Mouse (Mus musculus) Muller cell, postnatal 12 days (primary cell): ENCODE measurements at regions not wholly inside any gene's neighbourhood (a gene's known extent, or its start where the extent isn't known, plus 50 kb on each side); places are given as distances from the start of the nearest gene placed in this dataset.

Source experiments
- DNase-seq: peaks from one replicate; pipeline ENCODE4 v3.0.0-alpha.2; 2015; ENCODE audit errors: inconsistent ontology term

DNA sequence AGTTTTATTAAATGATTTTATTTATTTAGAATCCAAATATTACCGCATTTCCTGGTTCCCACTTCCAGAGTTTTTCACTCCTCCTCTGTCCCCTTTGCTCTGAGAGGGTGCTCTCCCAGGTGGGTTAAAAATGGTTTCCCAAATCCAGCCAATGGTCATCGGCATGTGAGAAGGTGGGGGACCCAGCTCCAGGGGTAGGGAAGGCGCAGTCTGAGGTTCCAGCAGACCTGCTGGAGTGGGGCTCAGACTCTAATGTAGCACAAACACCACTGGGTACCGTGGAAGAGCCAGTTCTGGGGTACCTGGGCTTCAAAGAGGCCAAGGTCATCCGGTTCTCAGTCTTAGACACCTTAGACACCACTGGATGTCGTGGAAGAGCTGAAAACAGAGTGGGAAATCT is 875.6 kb downstream of the Fscb start:
- DNase-seq = no peak

- DNase-seq = no peak
These were observed 919.8 kb downstream of the Fscb start for GRCm38 (mm10) chr12:63554672-63555071.

- peak; percentile 2 for DNase-seq
These were observed 921.7 kb downstream of the Fscb start for GRCm38 (mm10) chr12:63552831-63553230.

- no peak for DNase-seq
These were observed 940.4 kb downstream of the Fscb start for GRCm38 (mm10) chr12:63534084-63534483.

- no peak for DNase-seq
These were observed 970.7 kb downstream of the Fscb start for GRCm38 (mm10) chr12:63503774-63504173.

DNA sequence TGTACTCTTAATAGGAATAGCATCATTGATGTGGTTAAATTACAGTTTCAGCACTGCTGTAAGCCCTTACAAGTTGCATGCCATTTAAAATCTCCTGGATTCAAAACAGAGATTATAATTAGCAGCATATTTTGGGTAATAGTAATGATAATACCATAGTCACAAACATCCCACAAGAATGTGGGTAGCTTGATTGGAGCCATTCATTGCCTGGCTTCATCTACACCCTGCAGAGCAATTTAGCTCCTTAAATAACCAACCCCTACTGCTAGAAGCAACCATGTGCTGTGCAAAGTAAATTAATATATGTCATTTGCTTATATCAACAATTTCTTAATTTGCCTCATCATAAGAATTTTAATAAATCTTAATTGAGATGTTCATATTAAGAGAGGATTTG is 984.1 kb downstream of the Fscb start:
- DNase-seq = peak; percentile 32

- no peak for DNase-seq
These were observed 990.4 kb downstream of the Fscb start for GRCm38 (mm10) chr12:63484087-63484486.

- DNase-seq = no peak
These were observed 1005.6 kb downstream of the Fscb start for GRCm38 (mm10) chr12:63468936-63469335.
